Mouse (Mus musculus): ENCODE measurements around the gene Grin2c.

DNA sequence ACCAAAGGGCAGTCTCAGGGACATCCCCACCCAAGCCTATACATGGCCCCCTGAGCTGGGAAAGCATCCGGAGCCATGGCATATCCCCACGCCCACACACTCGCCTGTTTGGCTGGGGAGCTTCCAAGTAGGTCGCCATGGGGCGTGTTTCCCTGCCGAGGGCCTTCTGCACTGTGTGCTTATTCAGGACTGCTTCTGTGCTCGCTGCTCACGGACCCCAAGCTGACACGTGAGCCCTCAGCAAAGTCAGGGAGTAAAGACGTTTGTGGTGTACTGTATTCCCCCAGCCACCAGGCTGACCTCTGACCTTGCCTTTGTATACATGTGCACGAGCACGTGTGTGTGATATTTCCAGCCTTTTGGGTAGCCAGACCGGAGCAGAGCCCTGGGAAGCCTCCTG, 54.9 kb downstream of the Grin2c start:
- TF ChIP-seq GATA1 (IDR thresholded peaks at IDR 0.05; ENCODE audit: borderline replicate concordance, low read length) (no peak), FLI1 (IDR thresholded peaks at IDR 0.05; ENCODE audit: low read length) (no peak)
